Mouse (Mus musculus) heart, adult 10 weeks (tissue): ENCODE results near the gene Slc22a12. TPM values are rescaled to one million over a fixed set of nuclear protein-coding genes. Genes with fewer than 3 reads are reported as not detected.

ENCODE experiments used
- polyA plus RNA-seq: library from polyadenylated mRNA; stranded (reverse); fragments of 350-450 nt; fragmentation: Illumina TruSeq; extraction: RNeasy Lipid Tissue Mini Kit (QIAGEN cat#74804); gene quantifications from one replicate; pipeline ENCODE4 v1.2.3, GENCODE M21; 2014; ENCODE audit warnings: low read depth, low replicate concordance

Gene Slc22a12
- polyA plus RNA-seq: not detected

GRCm38 (mm10) chr19:6542367-6543034 is at the start of gene Slc22a12:
Slc22a12 (minus strand) TSS chr19:6543032.

Other genes starting within 250 kb of the Slc22a12 start
- 12.6 TPM for gene Cdc42bpg, start 236.6 kb downstream of the Slc22a12 start, polyA plus RNA-seq
- gene Men1, start 208.1 kb downstream of the Slc22a12 start, polyA plus RNA-seq: 12.5 TPM
- gene Map4k2, start 201.9 kb downstream of the Slc22a12 start, polyA plus RNA-seq: 54.9 TPM
- gene Sf1, start 179.3 kb downstream of the Slc22a12 start, polyA plus RNA-seq: 122 TPM
- gene Pygm, start 158.6 kb downstream of the Slc22a12 start, polyA plus RNA-seq: 971 TPM
- 54.6 TPM for gene Rasgrp2, start 143.7 kb downstream of the Slc22a12 start, polyA plus RNA-seq
- 2.9 TPM for gene Nrxn2, start 124.3 kb downstream of the Slc22a12 start, polyA plus RNA-seq